Comparison of ENCODE assay signal across 9 mouse cellular contexts in the genomic region with DNA sequence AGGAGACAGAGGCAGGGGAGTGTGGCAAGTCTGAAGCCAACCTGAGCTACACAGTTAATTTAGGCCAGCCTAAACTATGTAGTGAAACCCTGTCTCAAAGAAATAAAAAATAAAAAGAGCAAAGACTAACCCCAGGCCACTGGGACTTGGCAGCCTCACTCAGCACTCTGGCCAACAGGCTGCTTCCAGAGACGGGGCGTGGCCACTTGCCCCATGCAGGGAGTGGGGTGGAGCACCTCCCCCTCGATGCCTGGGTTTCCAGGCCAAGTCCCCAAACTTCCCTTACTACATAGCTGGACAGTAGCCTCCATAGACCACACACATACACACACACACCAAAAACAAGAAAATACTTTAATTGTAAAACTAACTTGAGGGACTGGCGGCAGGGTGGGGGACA. TPM values are rescaled to one million over a fixed set of nuclear protein-coding genes. Genes with fewer than 3 reads are reported as not detected.
DNase-seq lines count a peak whose midpoint lies in the region; ATAC-seq and TF ChIP-seq lines count a peak whose summit lies in the region.
"Had no signal": no experiment of that assay in that cellular context is flagged by ENCODE, and none has a peak within 500 bp of the region (broad histone marks: within the 10 kb centered on the region; RNA-seq: fewer than 3 reads in every experiment).

No protein-coding gene starts in this region.

- 57% methylated on average over 4 of the region's 4 CpGs for WGBS in intestine, embryonic 16.5 days

- DNase-seq in left cerebral cortex, postnatal 4 days: peak; percentile 57
- DNase-seq in left cerebral cortex, adult 2 months (ENCODE audit: extremely low spot score in 1 of 2, low spot score in 2 of 2): no peak
- DNase-seq in lung, postnatal 25 days (ENCODE audit: low spot score): peak; percentile 68
- no peak for DNase-seq in retina, postnatal 1 day
- DNase-seq in layer of hippocampus, adult 9-10 months (ENCODE audit: low spot score): no peak
- no peak for DNase-seq in neural tube, embryonic 10.5 days (ENCODE audit: extremely low spot score, low spot score)

- H3K27me3 ChIP-seq in intestine, embryonic 16.5 days (replicated peaks; ENCODE audit: control insufficient read depth, insufficient read depth, low read length): no peaks in the 10 kb centered on the region

- H3K4me2 ChIP-seq in intestine, embryonic 16.5 days (ENCODE audit: low read depth, low read length): no peak overlapping the region

- H3K9me3 ChIP-seq in intestine, embryonic 16.5 days (ENCODE audit: control insufficient read depth, low read length): no peaks in the 10 kb centered on the region

- H3K36me3 ChIP-seq in intestine, embryonic 16.5 days (ENCODE audit: control insufficient read depth, insufficient read depth, low read length): peaks cover 20% of the 10 kb centered on the region

- 0 out of 2 replicates have a peak, but pooled peaks have one; percentile 37 for ATAC-seq in common myeloid progenitor, adult 5-6 weeks (replicated peaks; ENCODE audit: low read depth, poor library complexity, severe bottlenecking)
- ATAC-seq in intestine, embryonic 16.5 days: 0 out of 2 replicates have a peak, but pooled peaks have one; percentile 18

- H3K27ac ChIP-seq in left cerebral cortex, adult 2 months: no peak overlapping the region
- no peak overlapping the region for H3K27ac ChIP-seq in intestine, embryonic 16.5 days (ENCODE audit: low read length)
- H3K27ac ChIP-seq: liver, embryonic 14.5 days had no signal

- intact Hi-C loops in left cerebral cortex, postnatal 4 days (cut with DNase I): no loop called here
- intact Hi-C loops in left cerebral cortex, adult 2 months (cut with DNase I): no loop called here

- no peak overlapping the region for H3K9ac ChIP-seq in intestine, embryonic 16.5 days (ENCODE audit: low read depth, low read length)
- H3K9ac ChIP-seq: liver, embryonic 14.5 days had no signal

- H3K4me3 ChIP-seq in left cerebral cortex, adult 2 months: no peak overlapping the region
- H3K4me3 ChIP-seq in intestine, embryonic 16.5 days (ENCODE audit: low read length): no peak overlapping the region

- H3K4me1 ChIP-seq in intestine, embryonic 16.5 days (ENCODE audit: control insufficient read depth, insufficient read depth, low read length): peaks cover 16% of the 10 kb centered on the region

- no peak for TF ChIP-seq CTCF in left cerebral cortex, adult 2 months (IDR thresholded peaks at IDR 0.05)

RNA-seq across cellular contexts. Expression of gene Nccrp1, which starts 11.4 kb away (rescaled TPM):
- total RNA-seq in left cerebral cortex, postnatal 4 days (2021): not detected
- under 1 TPM in 1 of 2 experiments, not detected in 1; 0.30 TPM for total RNA-seq in left cerebral cortex, adult 2 months (2021)
- total RNA-seq in common myeloid progenitor, adult 5-6 weeks (2017): 0.09 TPM in 1 of 2 replicates, not detected in the other
- polyA plus RNA-seq in intestine, embryonic 16.5 days (2015; fragmentation: Nextera tagmentation; extraction: Ambion mirVana): 0.09 and 0.20 TPM in 2 replicates
- polyA plus RNA-seq: liver, embryonic 14.5 days had no signal

RNA-seq across cellular contexts. Expression of gene Sycn, which starts 17.8 kb away (rescaled TPM):
- total RNA-seq in left cerebral cortex, postnatal 4 days (2021): not detected
- not detected for total RNA-seq in left cerebral cortex, adult 2 months (2021)
- not detected in 2 replicates for total RNA-seq in common myeloid progenitor, adult 5-6 weeks (2017)
- 94.3 and 150 TPM in 2 replicates for polyA plus RNA-seq in intestine, embryonic 16.5 days (2015; fragmentation: Nextera tagmentation; extraction: Ambion mirVana)
- polyA plus RNA-seq: liver, embryonic 14.5 days had no signal

RNA-seq across cellular contexts. Expression of gene Ifnl3, which starts 35.9 kb away (rescaled TPM):
- total RNA-seq in left cerebral cortex, postnatal 4 days (2021): not detected
- total RNA-seq in left cerebral cortex, adult 2 months (2021): not detected
- total RNA-seq in common myeloid progenitor, adult 5-6 weeks (2017): not detected in 2 replicates
- not detected in 2 replicates for polyA plus RNA-seq in intestine, embryonic 16.5 days (2015; fragmentation: Nextera tagmentation; extraction: Ambion mirVana)
- polyA plus RNA-seq: liver, embryonic 14.5 days had no signal

RNA-seq across cellular contexts. Expression of gene Samd4b, which starts 39.5 kb away (rescaled TPM):
- 10 to 100 TPM; 67.9 to 70.0 TPM for total RNA-seq in left cerebral cortex, postnatal 4 days (2021)
- 10 to 100 TPM; 74.9 to 78.9 TPM for total RNA-seq in left cerebral cortex, adult 2 months (2021)
- total RNA-seq in common myeloid progenitor, adult 5-6 weeks (2017): 4.6 and 5.4 TPM in 2 replicates
- polyA plus RNA-seq in intestine, embryonic 16.5 days (2015; fragmentation: Nextera tagmentation; extraction: Ambion mirVana): 7.8 and 9.7 TPM in 2 replicates

RNA-seq across cellular contexts. Expression of gene Pak4, which starts 39.5 kb away (rescaled TPM):
- total RNA-seq in left cerebral cortex, postnatal 4 days (2021): 10 to 100 TPM; 11.6 to 11.9 TPM
- 1 to 10 TPM; 8.2 to 9.8 TPM for total RNA-seq in left cerebral cortex, adult 2 months (2021)
- total RNA-seq in common myeloid progenitor, adult 5-6 weeks (2017): 5.9 and 7.5 TPM in 2 replicates
- polyA plus RNA-seq in intestine, embryonic 16.5 days (2015; fragmentation: Nextera tagmentation; extraction: Ambion mirVana): 51.2 and 55.4 TPM in 2 replicates

Comparison
In these comparisons a context has a peak if more than half of its experiments do, and no peak if none do; other contexts are left out.
1. DNase-seq: peak in left cerebral cortex, postnatal 4 days (single experiment) and lung, postnatal 25 days (single experiment); none in left cerebral cortex, adult 2 months (0 of 2), retina, postnatal 1 day (single experiment), layer of hippocampus, adult 9-10 months (single experiment) and neural tube, embryonic 10.5 days (single experiment).